Mouse (Mus musculus) heart, adult 18-20 months (tissue): ENCODE measurements around the gene Atp8a1. TPM values are rescaled to one million over a fixed set of nuclear protein-coding genes. Genes with fewer than 3 reads are reported as not detected.

ENCODE experiments used
- DNase-seq, 2 experiments: peaks; one replicate each; pipeline ENCODE4 v3.0.0; 2021 to 2022; ENCODE audit warnings: mixed read lengths in 1 of 2
- long read RNA-seq, 2 experiments: library from polyadenylated mRNA; stranded (forward); transcript quantifications; one replicate each; pipeline ENCODE4 v2.0.0; 2021
- total RNA-seq, 2 experiments: library from RNA; stranded (reverse); gene quantifications; 2 replicates each; pipeline ENCODE4 v1.2.3; 2021

Atp8a1 gene
- total RNA-seq, result 10 to 100 TPM; 26.9 to 30.1 TPM
- long read RNA-seq, experiment 1, full-length matches to known transcripts, result 6 of 10 reads
- long read RNA-seq, experiment 1, partial matches to known transcripts, result 1 of 10 reads
- long read RNA-seq, experiment 1, other reads (novel, unspliced or antisense), result 3 of 10 reads
- long read RNA-seq, experiment 2, full-length matches to known transcripts, result 3 of 3 reads
- long read RNA-seq, experiment 2, partial matches to known transcripts, result 0 of 3 reads
- long read RNA-seq, experiment 2, other reads (novel, unspliced or antisense), result 0 of 3 reads

DNA sequence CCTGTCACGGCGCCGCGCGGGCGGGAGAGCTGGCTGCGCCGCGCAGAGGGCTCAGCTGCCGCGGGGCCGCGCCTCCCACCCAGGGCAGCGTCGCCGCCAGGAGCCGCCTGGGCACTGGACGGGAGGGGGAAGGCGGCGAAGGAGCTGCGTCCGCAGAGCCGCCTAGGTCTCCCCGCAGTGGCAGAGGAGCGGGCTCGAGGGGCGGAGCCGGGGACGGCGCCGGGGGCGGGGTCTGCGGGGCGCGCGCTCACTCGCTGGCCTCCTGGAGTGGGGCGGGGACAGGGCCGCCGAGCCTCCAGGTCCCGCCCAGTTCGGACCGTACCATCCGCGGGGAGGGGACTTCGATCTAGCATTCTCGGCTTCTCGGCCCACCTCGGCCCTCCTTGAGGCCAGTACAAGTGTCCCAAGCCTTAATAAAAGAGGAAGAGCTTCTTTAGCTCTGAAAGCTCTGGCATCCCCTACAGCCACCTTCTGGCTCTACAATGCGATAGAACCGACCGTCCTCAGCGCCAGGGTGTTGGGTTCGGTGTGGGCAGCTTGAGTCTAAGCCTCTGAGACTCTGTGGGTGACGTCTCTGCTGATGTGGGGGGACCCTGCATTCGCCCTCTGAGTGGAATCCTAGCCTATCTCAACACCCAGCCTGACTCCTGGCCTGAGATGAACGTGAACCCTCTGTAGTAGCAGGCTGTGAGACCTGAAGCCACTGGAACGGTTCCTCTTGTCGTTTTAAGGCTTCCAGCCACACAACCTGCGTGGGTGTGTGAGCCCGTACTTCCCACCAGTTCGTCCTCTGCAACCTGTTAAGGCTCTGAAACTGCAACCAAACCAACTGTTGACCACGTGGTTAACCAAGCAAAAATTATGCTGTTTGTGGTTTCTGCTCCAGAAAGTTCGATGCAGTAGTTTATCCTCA lies at the start of gene Atp8a1:
Gene Atp8a1 (minus strand): TSS at position 182 of the 913 bp plus-strand sequence.
- peak; percentile 99 for DNase-seq

DNA sequence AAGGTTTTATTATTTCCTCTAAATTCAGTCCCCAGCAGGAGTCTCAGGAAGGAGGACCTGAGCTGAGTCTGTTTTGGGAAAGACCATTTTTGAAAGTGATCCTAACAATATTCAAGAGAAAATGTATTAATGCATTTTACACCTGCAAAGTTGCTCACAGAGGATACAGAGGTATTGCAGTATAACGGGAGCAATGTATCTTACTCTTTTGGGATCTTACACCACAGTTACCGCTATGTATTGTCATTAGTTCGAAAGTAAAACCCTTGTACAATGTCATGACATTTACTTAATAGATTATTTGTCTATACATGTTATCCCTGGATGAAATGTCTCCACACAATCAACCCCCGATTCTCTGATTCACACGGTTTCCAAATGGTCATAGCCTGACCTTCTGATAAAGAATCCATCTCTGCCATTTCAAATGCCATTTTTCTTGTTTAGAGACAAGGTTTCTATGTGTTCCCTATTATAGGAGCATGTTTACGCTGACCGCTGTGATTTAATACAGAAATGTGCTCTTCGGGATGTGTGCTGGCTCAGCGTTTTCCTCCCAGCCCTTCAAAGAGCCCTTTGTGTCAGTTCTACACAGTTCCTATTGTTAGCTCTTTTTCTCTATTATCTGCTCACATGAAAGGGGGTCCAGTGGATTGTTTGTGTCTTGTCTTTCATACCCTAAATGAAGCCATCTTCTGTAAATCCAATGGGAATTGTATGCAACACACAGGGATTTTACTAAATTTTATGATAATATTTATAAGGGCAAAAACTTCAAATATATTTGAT lies 37.4 kb upstream of the Atp8a1 start:
- DNase-seq, result no peak

DNA sequence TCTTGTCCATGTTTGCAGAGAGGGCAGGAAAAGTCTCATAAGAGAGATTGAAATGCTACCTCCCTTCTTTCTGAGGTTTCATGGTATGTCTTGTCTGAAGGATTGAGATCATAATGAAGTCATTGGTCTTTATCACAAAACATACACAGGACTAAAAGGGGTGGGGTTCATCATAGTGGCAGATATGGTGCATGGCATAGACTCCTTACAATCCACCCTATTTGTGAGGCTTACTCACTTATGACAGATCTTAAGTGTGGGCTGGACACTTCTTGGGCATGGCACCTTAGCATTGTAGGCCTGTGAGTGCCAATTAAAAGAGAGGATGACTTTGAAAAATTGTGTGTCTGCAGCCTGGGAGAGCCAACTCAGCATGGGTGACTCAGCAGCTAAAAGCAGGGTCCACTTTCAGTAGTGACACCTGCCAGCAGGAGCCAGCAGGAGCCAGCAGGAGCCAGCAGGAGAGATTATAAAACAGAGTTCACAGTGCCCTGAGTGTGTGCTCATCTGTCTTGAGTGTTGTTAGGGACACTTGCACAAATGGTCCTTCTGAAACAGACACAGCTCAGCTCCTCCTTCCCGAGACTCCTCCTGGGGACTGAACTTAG lies 36.4 kb upstream of the Atp8a1 start:
- DNase-seq, result no peak

DNA sequence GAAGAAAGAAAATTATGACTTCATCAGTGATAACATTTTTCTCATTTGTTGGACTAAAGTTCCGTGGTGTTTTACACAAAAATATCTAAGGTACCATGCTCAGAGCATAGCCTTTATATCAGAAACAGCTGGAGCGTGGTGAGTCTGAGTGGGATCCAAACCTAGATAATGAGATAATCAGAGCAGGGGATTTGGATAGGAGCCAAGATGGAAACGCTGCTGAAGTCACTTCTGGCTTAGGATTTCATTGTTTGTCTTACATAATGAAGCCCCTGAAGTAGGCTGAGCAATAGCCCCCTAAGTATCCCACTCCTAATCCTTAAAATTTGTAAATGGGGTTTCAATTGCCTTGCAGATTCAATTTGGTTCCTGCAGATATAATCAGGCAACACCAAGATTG lies 24.2 kb upstream of the Atp8a1 start:
- DNase-seq, result no peak

DNA sequence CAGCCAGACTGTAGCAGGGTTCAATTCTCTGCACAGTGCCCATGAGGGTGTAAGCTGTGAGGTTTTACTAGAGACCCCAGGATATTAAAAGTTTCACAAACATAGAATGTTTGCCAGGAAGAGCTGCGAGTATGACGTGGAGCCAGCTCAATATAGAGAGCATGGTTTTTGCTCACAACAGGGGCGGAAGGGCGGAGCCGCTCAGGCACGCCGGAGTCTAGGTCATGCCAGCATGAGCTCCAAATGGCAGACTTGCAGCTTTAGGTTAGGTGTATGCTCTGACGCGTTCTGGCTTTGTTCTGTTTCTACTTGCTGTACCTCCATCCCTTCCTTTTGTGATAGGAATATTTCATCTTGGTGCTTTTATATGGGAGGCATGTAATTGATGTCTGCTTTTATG lies 19.0 kb upstream of the Atp8a1 start:
- no peak for DNase-seq

DNA sequence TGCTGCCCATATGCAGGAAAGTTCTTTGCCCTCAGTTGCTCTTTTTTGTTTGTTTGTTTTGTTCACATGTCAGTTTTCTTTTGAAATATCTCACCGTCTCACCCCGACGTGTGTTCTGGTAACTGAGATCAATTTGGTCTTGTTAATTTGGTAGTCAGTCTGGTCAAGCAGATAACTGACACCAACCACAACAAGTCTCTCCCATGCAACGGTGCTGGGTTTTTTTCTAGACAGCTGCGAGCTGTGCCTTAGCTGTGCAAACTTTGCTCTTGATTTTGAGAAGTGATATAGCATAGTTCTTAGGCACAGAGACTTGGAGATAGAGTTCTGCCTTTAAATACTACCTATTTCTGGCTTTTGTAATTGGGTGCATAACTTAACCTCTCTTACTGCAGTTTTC lies 18.4 kb upstream of the Atp8a1 start:
- DNase-seq, result no peak

DNA sequence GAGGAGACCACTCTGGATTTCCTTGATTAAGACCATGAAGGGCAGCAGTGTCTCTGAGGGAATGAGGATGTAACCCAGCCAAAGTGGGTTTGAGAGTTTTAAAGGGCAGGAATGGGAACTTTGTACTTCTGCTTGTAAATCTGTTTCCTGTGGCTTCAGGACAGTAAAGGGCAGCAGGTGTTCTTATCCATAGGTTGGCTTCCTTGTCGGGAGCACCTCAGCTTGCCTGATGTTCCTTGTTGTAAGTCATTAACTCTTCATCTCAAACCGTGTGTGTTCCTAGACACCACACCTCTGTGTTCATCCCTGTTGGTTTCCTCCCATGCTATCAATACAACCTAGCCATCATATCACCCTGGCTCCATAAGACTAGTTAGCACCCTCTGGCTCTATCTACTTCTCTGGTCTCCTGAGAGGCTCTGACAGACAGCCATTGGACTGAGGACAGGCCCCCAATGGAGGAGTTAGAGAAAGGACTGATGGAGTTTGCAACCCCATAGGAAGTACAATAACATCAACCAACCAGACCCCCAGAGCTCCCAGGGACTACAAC lies 17.4 kb upstream of the Atp8a1 start:
- DNase-seq, result no peak

DNA sequence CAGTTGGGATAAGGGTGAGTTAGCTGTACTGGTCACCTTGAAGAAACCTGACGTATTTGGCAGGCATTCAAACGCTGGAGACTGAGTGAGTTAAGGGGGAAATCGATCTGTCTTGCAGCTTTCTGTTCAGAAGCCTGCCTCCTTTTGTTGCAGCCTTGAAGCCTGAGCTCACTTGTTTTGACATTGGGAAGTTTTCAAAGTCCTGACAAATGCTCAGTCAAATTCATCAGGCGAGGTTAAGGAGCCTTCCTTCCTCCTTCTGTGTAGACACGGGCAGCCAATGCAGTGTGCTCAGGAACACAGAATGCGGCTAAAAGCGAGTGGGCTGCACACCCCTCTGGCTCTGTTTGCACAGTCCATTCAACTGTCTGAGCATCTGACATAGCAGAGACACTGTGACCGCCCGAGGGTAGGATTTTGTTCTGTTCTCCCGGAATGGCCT lies 16.7 kb upstream of the Atp8a1 start:
- DNase-seq, result no peak

DNA sequence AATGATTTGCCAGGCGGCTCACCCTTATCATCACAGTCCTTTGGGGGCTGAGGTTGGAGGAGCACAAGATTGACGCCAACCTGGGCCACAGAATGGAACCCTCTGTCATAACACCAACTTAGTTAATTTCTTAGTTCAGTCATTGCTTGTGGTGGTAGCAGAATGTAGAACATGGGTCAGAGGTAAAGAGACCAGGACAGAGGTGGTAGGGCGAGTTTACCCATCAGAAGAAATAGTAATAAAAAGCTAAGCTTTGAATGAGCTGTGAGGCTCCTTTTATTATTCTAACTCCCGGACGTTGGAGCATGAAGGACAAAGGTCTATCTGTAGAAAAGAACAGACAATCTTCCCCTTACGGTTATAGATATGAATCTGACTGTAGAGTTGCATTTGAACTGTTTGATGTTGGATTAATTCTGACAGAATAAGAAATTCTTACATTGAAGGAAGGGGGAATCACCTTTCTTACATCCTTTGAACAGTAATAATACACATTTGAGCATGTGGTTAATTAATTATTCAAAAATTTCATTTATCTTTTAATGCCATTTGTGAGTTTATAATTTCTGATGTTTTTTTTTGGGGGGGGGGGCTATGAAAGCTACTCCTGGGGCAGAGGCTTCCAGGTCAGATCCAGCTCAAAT lies 7.9 kb upstream of the Atp8a1 start:
- no peak for DNase-seq

DNA sequence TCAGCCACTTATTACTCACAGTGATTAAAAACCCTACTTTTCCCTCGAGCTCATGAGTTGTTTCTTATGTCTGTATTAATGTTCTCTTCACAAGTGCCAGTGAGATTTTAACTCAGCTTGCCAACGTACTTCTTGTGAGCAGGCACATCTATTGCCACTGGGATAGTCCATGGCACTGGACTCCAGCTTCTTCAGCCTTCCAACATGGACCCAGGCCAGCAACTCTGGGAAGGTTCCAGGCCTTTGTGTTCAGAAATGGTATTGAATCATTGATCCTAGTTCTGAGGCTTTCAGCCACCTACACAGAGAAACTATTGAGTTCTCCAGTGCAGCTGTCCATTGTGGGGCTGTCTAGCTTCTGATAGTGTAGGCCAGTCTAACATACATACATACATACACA lies 5.6 kb upstream of the Atp8a1 start:
- no peak for DNase-seq

DNA sequence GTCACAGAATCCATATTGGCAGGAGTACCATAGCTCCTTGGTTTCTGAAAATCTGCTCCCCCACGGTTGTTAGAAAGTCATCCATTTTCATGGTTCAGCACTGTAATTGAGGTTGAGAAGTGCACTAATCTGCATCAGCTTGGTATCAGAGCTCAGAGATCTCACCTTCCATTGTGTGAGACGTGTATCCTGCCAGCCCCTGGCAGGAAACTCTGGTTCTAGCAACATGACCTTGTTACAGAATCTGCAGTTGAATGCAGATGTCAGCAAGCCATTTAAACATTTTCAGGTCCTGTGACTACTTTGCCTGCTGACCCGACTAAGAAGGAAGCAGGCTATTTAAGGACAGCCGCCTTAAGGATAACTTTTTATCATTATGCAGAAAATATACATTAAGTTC lies 2.2 kb upstream of the Atp8a1 start:
- no peak for DNase-seq

DNA sequence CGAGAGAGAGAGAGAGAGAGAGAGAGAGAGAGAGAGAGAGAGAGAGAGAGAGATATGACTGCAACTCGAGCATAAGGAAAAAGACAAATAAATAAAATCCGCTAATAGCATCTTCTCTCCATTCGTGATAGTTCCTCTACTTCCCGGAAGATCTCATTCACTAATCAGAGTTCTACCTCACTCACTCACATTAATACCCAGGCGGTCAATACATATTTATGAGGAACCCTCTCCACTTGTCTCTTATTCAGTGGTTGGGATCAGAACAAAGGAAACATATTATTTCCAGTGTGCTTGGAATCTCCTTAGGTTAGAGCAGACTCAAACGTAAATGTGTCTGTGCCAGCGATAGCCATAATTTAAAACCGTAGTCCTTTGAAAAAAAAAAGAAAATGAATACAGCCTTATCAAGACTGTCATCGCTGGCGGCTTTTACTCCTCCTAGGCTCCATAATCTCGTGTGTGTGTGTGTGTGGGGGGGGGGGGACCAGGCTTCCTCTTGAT lies 1.3 kb upstream of the Atp8a1 start:
- DNase-seq, result no peak

DNA sequence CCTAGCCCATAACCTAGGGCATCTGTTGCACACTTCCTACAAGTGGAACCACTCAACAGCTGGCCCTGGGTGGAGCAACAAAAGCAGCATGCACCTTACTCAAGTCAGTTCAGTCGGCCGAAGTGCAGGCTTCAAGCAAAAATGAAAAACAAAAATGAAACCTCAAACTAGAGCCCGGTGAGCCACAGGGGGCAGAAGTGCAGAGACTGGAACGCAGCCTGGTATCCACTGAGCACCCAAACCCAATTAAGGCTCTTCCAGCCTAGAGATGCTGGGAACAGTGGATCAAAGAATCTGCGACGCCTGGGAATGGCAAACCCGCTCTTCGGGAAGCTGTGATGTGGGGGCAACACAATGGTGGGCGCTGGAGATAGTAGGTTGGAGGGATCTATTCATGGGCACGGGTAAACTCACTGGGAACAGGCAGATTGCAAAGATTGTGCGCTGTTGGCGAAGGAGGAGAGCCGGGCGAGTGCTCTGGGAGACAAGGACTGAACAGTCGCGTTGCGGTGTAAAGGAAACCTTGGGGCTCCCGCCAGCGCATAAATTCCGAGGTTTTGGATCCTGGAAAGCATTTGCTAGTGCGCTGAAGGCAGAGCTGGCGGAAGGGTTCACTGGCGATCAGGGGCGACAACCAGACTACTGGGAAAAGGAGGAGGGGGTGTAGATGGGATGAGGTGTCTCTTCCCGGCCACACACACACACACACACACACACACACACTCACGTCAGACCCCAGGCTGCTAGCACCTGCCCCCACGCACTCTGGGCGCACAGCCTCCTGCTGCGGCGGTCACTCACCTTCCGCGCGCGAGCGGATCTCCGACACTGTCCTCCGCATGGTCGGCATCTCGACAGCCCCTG lies 641 bp downstream of the Atp8a1 start:
- peak; percentile 45 to 65 for DNase-seq

DNA sequence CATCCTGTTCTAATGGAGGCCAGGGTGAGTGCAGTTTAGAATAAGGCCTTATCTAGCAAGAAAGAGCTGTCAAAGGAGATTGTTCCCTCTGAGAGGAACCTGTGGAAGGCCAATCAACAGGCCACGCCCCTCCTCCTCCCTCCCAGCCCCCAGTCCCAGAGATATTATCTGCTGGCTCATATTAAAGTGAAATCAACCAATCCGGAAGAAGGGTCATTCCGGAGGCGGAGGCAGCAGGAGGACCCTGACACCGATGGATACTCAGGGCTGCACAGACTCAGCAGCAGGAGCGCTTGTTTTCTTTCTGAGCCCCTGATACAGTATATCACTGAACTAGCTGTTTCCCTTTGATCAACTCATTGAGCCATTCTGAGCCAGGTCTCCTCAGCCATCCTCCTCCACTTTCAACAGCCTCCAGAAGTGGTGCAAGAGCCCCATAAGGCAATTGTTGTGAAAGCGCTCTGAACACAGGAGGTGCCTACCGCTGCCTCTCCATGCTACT lies 2.0 kb downstream of the Atp8a1 start:
- peak in 1 of 2 experiments; percentile 23 for DNase-seq

DNA sequence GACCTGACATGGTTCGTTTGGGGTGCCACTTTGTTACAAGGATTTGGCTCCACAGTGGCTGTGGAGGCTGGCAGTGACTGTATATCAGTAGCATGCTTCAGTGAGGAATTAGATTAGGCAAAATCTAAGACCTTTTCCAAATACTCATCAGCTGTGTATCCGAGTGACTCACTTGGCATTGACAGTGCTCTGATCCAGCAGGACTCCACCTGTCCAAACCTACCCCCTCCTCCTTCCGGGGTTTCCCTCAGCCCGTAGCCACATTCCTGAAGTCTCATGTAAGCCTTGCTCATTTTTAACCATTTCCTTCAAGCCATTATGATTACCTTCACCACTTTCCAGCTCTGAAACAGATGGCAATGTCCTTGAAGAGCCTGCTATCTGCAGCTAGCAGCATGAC lies 3.2 kb downstream of the Atp8a1 start:
- no peak for DNase-seq

DNA sequence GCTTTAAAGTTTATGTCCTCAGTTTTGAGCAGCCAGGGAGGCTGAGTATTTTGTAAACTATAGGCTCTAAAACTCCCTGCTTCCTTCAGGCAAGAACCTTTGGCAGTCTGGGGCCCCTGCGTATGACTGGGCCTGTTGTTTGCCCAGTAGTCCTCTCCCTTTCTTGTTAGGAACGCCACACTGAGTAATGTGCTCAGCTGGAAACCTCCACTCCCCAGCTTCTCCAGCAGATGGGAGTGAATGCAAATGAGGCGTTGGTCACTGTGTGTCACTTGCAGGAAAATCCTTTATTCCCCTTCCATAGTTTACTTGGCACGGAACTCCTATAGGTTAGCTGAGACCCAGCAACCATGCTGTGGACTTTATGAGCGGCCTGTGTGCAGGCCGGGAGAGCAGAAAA lies 4.9 kb downstream of the Atp8a1 start:
- no peak for DNase-seq

DNA sequence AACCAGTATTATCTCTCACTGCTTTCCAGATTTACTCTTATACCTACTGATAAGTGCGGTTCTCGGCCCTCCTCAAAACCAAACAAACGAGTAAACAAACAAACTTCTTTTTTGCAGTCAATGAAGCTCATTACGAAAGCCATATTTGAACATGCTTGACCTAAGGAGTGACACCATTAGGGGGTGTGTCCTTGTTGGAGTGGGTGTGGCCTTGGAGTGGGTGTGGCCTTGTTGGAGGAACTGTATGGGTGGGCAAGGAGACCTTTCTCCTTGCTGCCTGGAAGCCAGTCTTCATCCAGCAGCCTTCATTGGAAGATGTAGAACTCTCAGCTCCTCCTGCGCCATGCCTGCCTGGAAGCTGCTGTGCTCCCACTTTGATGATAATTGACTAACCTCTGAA lies 13.4 kb downstream of the Atp8a1 start:
- no peak for DNase-seq

DNA sequence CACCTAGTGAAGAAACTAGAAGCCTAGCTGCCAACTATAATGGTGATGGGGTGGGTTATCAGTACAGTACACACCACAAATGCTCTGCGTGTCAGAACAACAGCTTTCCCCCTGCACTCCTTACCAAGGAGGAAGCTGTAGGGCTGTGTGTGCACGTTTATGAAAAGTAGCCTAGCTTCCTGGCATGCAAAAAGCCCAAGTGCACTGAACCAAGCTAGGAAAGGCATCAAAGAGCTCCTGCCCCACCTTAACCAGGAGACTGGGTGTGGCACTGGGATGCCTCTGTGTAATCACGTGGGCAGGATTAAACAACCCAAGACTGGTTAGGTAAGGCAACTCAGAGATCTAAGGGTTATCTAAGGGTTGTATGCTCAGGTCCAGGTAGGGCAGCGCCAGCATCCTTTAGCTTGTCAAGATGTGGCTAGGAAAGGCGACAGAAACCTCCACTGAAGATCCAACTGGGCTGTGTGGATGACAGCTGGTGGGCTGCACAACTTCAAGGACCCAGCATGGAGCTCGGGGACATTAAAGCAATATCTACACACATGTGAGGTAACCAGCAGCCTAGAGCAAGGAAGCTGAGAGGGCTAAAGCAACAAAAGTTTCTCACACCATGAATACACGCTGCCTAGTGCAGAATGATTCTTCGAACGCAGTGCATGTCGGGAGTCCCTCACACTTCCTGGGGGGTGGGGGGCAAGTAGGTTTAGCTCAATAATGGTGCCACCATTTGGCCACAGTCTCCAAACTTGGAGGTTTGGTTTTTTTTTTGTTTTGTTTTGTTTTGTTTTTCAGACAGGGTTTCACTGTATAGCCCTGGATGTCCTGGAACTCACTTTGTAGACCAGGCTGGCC lies 15.7 kb downstream of the Atp8a1 start:
- DNase-seq, result no peak

DNA sequence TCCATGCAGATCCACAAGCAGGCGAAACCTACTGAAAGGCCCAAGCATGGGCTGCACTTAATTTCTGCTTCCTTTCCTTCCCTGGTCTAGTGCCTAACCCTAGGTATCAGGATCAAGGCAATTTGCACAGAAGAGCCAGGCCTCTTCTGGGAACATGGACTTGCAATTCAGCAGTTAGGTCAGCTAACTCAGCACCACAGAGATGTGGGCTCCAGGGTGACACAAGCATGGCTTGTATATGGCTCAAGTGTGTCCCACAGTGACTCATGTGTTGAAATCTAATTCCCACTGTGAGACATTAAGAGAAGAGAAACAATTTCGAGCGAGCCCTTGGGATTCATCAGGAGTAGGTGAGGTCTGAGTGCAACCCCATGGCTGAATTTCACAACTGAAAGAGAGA lies 18.9 kb downstream of the Atp8a1 start:
- no peak for DNase-seq
